In genomic region chr16:65629186-65629585, GRCm38 (mm10) we compare ENCODE assay signal across 8 mouse cellular contexts.
DNase-seq lines count a peak whose midpoint lies in the region; ATAC-seq and TF ChIP-seq lines count a peak whose summit lies in the region.

No protein-coding gene starts in this region.

- no peak for ATAC-seq in kidney, embryonic 16.5 days (ENCODE audit: low FRiP score, low TSS enrichment)
- ATAC-seq in forebrain, embryonic 11.5 days (replicated peaks; ENCODE audit: low FRiP score) = peak; percentile 67; the same call in 1 of the 2 replicates

- H3K27ac ChIP-seq in kidney, adult 2 months (ENCODE audit: insufficient read depth, low read depth, low read length) = no peak overlapping the region
- H3K27ac ChIP-seq in kidney, embryonic 16.5 days (ENCODE audit: low read length) = no peak overlapping the region
- H3K27ac ChIP-seq in forebrain, embryonic 11.5 days (ENCODE audit: low read depth, low read length) = no peak overlapping the region

- 9% methylated on average over 10 of the region's 10 CpGs for WGBS in kidney, adult 2 months
- WGBS in kidney, embryonic 16.5 days = 11% methylated on average over 10 of the region's 10 CpGs
- 15% methylated on average over 10 of the region's 10 CpGs for WGBS in forebrain, embryonic 11.5 days

- H3K4me3 ChIP-seq in kidney, adult 2 months (ENCODE audit: insufficient read depth, low read depth, low read length) = no peak overlapping the region
- H3K4me3 ChIP-seq in kidney, embryonic 16.5 days (ENCODE audit: low read length) = no peak overlapping the region
- H3K4me3 ChIP-seq in forebrain, embryonic 11.5 days (ENCODE audit: low read depth, low read length) = no peak overlapping the region

- no peaks in the 10 kb centered on the region for H3K36me3 ChIP-seq in kidney, adult 2 months (ENCODE audit: control insufficient read depth, insufficient read depth, low read length)
- no peaks in the 10 kb centered on the region for H3K36me3 ChIP-seq in kidney, embryonic 16.5 days (ENCODE audit: insufficient read depth, low read length)
- no peaks in the 10 kb centered on the region for H3K36me3 ChIP-seq in forebrain, embryonic 11.5 days (ENCODE audit: control insufficient read depth, insufficient read depth, low read length)

- peak; percentile 54 for TF ChIP-seq CTCF in kidney, adult 2 months (conservative IDR thresholded peaks at IDR 0.05; ENCODE audit: insufficient read depth, insufficient read length, low read depth, low read length)

- peak; percentile 77 for DNase-seq in kidney, adult 2 months
- peak; percentile 54 for DNase-seq in brain, embryonic 18.5 days (ENCODE audit: low read depth, low spot score)
- peak; percentile 57 for DNase-seq in forebrain, embryonic 11.5 days (ENCODE audit: low spot score)
- DNase-seq in heart, postnatal 14 days = peak; percentile 39 to 64
- peak; percentile 56 to 76 for DNase-seq in layer of hippocampus, postnatal 14 days (ENCODE audit: low spot score in 2 of 2)
- peak; percentile 83 for DNase-seq in lung, postnatal 36 days
- DNase-seq in right cerebral cortex, postnatal 10 days (ENCODE audit: low spot score in 2 of 2) = peak; percentile 68 to 74

- TF ChIP-seq POLR2A in kidney, adult 2 months (IDR thresholded peaks at IDR 0.05; ENCODE audit: low read depth, low read length) = no peak

- H3K9me3 ChIP-seq in kidney, embryonic 16.5 days (ENCODE audit: low read length) = no peaks in the 10 kb centered on the region
- no peaks in the 10 kb centered on the region for H3K9me3 ChIP-seq in forebrain, embryonic 11.5 days (ENCODE audit: control insufficient read depth, low read length)

- no peak overlapping the region for H3K9ac ChIP-seq in kidney, embryonic 16.5 days (replicated peaks; ENCODE audit: low read length)
- H3K9ac ChIP-seq in forebrain, embryonic 11.5 days (ENCODE audit: low read length) = no peak overlapping the region

- H3K4me1 ChIP-seq in kidney, adult 2 months (ENCODE audit: control insufficient read depth, insufficient read depth, low read length) = no peaks in the 10 kb centered on the region
- no peaks in the 10 kb centered on the region for H3K4me1 ChIP-seq in kidney, embryonic 16.5 days (ENCODE audit: insufficient read depth, low read length)
- no peaks in the 10 kb centered on the region for H3K4me1 ChIP-seq in forebrain, embryonic 11.5 days (replicated peaks; ENCODE audit: control insufficient read depth, insufficient read depth, low read length)

- no peak overlapping the region for H3K4me2 ChIP-seq in kidney, embryonic 16.5 days (replicated peaks; ENCODE audit: low read depth, low read length)
- no peak overlapping the region for H3K4me2 ChIP-seq in forebrain, embryonic 11.5 days (ENCODE audit: low read depth, low read length, severe bottlenecking)

- intact Hi-C loops in heart, postnatal 14 days (cut with DNase I) = loop anchor here (2.0 kb wide), 1 partner anchor 380 kb away; no protein-coding TSS in a partner anchor

- H3K27me3 ChIP-seq in kidney, adult 2 months (replicated peaks; ENCODE audit: control insufficient read depth, insufficient read depth, low read length) = no peaks in the 10 kb centered on the region
- H3K27me3 ChIP-seq in kidney, embryonic 16.5 days (ENCODE audit: insufficient read depth, low read length) = no peaks in the 10 kb centered on the region
- no peaks in the 10 kb centered on the region for H3K27me3 ChIP-seq in forebrain, embryonic 11.5 days (ENCODE audit: control insufficient read depth, insufficient read depth, low read length)
